In genomic region chr2:84840748-84841563, GRCm38 (mm10) we compare ENCODE assay signal across 8 mouse cellular contexts. TPM values are rescaled to one million over a fixed set of nuclear protein-coding genes. Genes with fewer than 3 reads are reported as not detected.
A peak's percentile ranks its signal among the peaks of the same experiment; 100 is the strongest.
DNase-seq lines count a peak whose midpoint lies in the region; ATAC-seq and TF ChIP-seq lines count a peak whose summit lies in the region.

No protein-coding gene starts in this region.

- WGBS in kidney, adult 2 months = 11% methylated on average over 17 of the region's 17 CpGs
- 10% methylated on average over 17 of the region's 17 CpGs for WGBS in hindbrain, embryonic 15.5 days
- WGBS in midbrain, embryonic 13.5 days = 8% methylated on average over 17 of the region's 17 CpGs

- no peak overlapping the region for H3K27ac ChIP-seq in kidney, adult 2 months (ENCODE audit: insufficient read depth, low read depth, low read length)
- 0 out of 2 replicates have a peak overlapping the region, but pooled peaks have one; percentile 30 for H3K27ac ChIP-seq in hindbrain, embryonic 15.5 days (replicated peaks)
- H3K27ac ChIP-seq in midbrain, embryonic 13.5 days = no peak overlapping the region

- H3K27me3 ChIP-seq in kidney, adult 2 months (replicated peaks; ENCODE audit: control insufficient read depth, insufficient read depth, low read length) = peaks cover 4% of the 10 kb centered on the region; the same call in 1 of the 2 replicates
- H3K27me3 ChIP-seq in hindbrain, embryonic 15.5 days = peaks cover 48% of the 10 kb centered on the region
- peaks cover 53% of the 10 kb centered on the region for H3K27me3 ChIP-seq in midbrain, embryonic 13.5 days

- H3K4me2 ChIP-seq in hindbrain, embryonic 15.5 days = peak overlapping the region; percentile 100
- H3K4me2 ChIP-seq in midbrain, embryonic 13.5 days (replicated peaks) = peak overlapping the region; percentile 91

- no peaks in the 10 kb centered on the region for H3K36me3 ChIP-seq in kidney, adult 2 months (ENCODE audit: control insufficient read depth, insufficient read depth, low read length)
- no peaks in the 10 kb centered on the region for H3K36me3 ChIP-seq in hindbrain, embryonic 15.5 days
- H3K36me3 ChIP-seq in midbrain, embryonic 13.5 days = no peaks in the 10 kb centered on the region

- H3K4me1 ChIP-seq in kidney, adult 2 months (ENCODE audit: control insufficient read depth, insufficient read depth, low read length) = peaks cover 10% of the 10 kb centered on the region; the same call in 1 of the 2 replicates
- peaks cover 21% of the 10 kb centered on the region for H3K4me1 ChIP-seq in hindbrain, embryonic 15.5 days (replicated peaks)
- peaks cover 27% of the 10 kb centered on the region for H3K4me1 ChIP-seq in midbrain, embryonic 13.5 days (replicated peaks)

- peak; percentile 37 for ATAC-seq in hindbrain, embryonic 15.5 days (ENCODE audit: low FRiP score, low read depth)
- no peak for ATAC-seq in midbrain, embryonic 13.5 days

- peak overlapping the region; percentile 58; the same call in 1 of the 2 replicates for H3K4me3 ChIP-seq in kidney, adult 2 months (ENCODE audit: insufficient read depth, low read depth, low read length)
- H3K4me3 ChIP-seq in hindbrain, embryonic 15.5 days = peak overlapping the region; percentile 60
- H3K4me3 ChIP-seq in midbrain, embryonic 13.5 days (replicated peaks) = peak overlapping the region; percentile 49

- TF ChIP-seq POLR2A in kidney, adult 2 months (IDR thresholded peaks at IDR 0.05; ENCODE audit: low read depth, low read length) = no peak

- DNase-seq in kidney, adult 2 months = no peak
- no peak for DNase-seq in kidney, adult 11 months
- DNase-seq in c-Kit-positive CD71-positive TER-119-positive erythroid progenitor cells, embryonic 14.5 days (ENCODE audit: low spot score) = peak; percentile 60
- DNase-seq in cerebellum, adult 18-20 months = no peak
- DNase-seq in urinary bladder, postnatal 36 days (ENCODE audit: low spot score in 2 of 2) = no peak
- DNase-seq in layer of hippocampus, postnatal 14 days (ENCODE audit: low spot score in 2 of 2) = no peak

- H3K9ac ChIP-seq in hindbrain, embryonic 15.5 days = peak overlapping the region; percentile 53
- peak overlapping the region; percentile 65 for H3K9ac ChIP-seq in midbrain, embryonic 13.5 days (replicated peaks)

- H3K9me3 ChIP-seq in hindbrain, embryonic 15.5 days = no peaks in the 10 kb centered on the region
- no peaks in the 10 kb centered on the region for H3K9me3 ChIP-seq in midbrain, embryonic 13.5 days

- TF ChIP-seq CTCF in kidney, adult 2 months (conservative IDR thresholded peaks at IDR 0.05; ENCODE audit: insufficient read depth, insufficient read length, low read depth, low read length) = no peak

RNA-seq across cellular contexts. Expression of gene Slc43a1, which starts 2.3 kb away (rescaled TPM):
- polyA plus RNA-seq in kidney, adult 2 months (2012; rRNA removed) = 3.6 and 4.3 TPM in 2 replicates
- polyA plus RNA-seq in hindbrain, embryonic 15.5 days (2015; fragmentation: Nextera tagmentation; extraction: Ambion mirVana) = 2.3 and 2.4 TPM in 2 replicates
- 2.6 and 3.3 TPM in 2 replicates for polyA plus RNA-seq in midbrain, embryonic 13.5 days (2015; fragmentation: Nextera tagmentation; extraction: Ambion mirVana)
- total RNA-seq in layer of hippocampus, postnatal 14 days (2021) = under 1 TPM; 0.33 to 0.37 TPM

RNA-seq across cellular contexts. Expression of gene Timm10, which starts 14.2 kb away (rescaled TPM):
- polyA plus RNA-seq in kidney, adult 2 months (2012; rRNA removed) = 62.2 and 90.3 TPM in 2 replicates
- 73.4 and 75.2 TPM in 2 replicates for polyA plus RNA-seq in hindbrain, embryonic 15.5 days (2015; fragmentation: Nextera tagmentation; extraction: Ambion mirVana)
- 53.6 and 54.5 TPM in 2 replicates for polyA plus RNA-seq in midbrain, embryonic 13.5 days (2015; fragmentation: Nextera tagmentation; extraction: Ambion mirVana)
- 10 to 100 TPM; 59.1 to 59.8 TPM for total RNA-seq in layer of hippocampus, postnatal 14 days (2021)

RNA-seq across cellular contexts. Expression of gene Smtnl1, which starts 18.5 kb away (rescaled TPM):
- polyA plus RNA-seq in kidney, adult 2 months (2012; rRNA removed) = 2.6 TPM in 1 of 2 replicates, not detected in the other
- polyA plus RNA-seq in hindbrain, embryonic 15.5 days (2015; fragmentation: Nextera tagmentation; extraction: Ambion mirVana) = not detected in 2 replicates
- not detected in 2 replicates for polyA plus RNA-seq in midbrain, embryonic 13.5 days (2015; fragmentation: Nextera tagmentation; extraction: Ambion mirVana)
- total RNA-seq in layer of hippocampus, postnatal 14 days (2021) = not detected

RNA-seq across cellular contexts. Expression of gene Ube2l6, which starts 42.3 kb away (rescaled TPM):
- polyA plus RNA-seq in kidney, adult 2 months (2012; rRNA removed) = 18.1 and 24.1 TPM in 2 replicates
- 23.2 and 26.7 TPM in 2 replicates for polyA plus RNA-seq in hindbrain, embryonic 15.5 days (2015; fragmentation: Nextera tagmentation; extraction: Ambion mirVana)
- 15.6 and 16.6 TPM in 2 replicates for polyA plus RNA-seq in midbrain, embryonic 13.5 days (2015; fragmentation: Nextera tagmentation; extraction: Ambion mirVana)
- 1 to 10 TPM; 4.1 to 4.5 TPM for total RNA-seq in layer of hippocampus, postnatal 14 days (2021)

RNA-seq across cellular contexts. Expression of gene Rtn4rl2, which starts 45.6 kb away (rescaled TPM):
- polyA plus RNA-seq in kidney, adult 2 months (2012; rRNA removed) = 1.4 and 1.5 TPM in 2 replicates
- 5.0 and 6.2 TPM in 2 replicates for polyA plus RNA-seq in hindbrain, embryonic 15.5 days (2015; fragmentation: Nextera tagmentation; extraction: Ambion mirVana)
- polyA plus RNA-seq in midbrain, embryonic 13.5 days (2015; fragmentation: Nextera tagmentation; extraction: Ambion mirVana) = 2.2 and 3.6 TPM in 2 replicates
- total RNA-seq in layer of hippocampus, postnatal 14 days (2021) = 10 to 100 TPM; 92.5 to 99.2 TPM
